Mouse (Mus musculus) mouse trophoblast stem cell (cell line): ENCODE measurements around the gene Sdr42e1.

Experiments
- in situ Hi-C, 2 experiments: fragments of 300-500 bp; cut with MseI, MboI; formaldehyde crosslinking; loops; 2 replicates in 1 of 2; 3 replicates in 1 of 2; pipeline ENCODE4 v1.15.1; 2025

The Sdr42e1 gene

DNA sequence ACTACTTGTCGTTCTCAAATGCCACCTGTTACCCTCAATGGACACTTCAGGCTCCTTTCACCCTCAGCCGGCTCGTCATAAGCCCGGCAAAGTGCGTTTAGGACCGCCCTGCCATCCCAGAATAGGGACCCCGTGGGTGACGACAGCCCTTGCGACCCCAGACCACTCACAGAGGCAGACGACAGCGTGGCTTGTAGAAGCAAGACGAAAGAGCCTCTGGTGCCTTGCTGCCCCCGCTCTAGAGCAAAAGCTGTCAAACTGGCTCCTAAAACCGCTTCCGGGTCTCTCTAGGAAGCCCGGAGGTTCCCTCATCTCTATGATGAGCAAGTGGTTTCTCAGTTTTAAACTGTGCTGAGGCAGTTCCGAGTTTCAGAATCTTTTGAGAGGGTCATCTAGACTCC, at the start of gene Sdr42e1:
TSS of gene Sdr42e1 (minus strand) at position 260 of the 401 bp plus-strand sequence.
- in situ Hi-C loops = no loop called here

DNA sequence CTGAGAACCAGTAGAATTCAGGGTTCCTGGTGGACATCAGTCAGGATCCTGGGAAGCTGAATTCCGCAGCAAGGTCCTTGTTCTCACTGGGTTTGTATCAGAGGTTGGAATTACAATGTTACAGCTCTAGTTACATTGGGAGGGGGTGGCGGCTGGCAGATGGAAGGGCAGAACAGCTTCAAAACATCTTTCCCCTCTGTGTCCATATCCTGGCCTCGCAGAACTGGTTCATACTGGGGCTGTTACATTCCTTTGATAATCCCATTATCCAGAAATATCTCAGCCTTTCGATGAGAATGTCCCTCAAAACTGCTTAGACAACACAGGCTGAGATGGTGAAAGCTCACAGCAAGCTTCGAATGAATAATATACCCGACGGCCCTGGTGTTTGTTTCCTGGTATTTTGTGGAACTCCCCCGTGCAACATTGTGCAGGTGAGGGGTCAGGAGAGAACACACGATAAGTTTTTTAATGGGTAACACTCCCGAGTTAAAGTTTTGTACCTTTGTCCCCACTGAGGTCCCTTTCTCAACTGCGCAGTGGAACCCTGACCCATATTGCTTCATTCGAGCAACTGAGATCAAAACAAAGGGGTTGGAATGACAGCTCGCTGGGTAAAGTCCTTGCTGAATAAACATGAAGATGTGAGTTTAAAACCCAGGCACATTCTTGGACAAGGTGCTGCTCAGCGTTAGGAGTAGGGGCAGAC, 44.8 kb upstream of the Sdr42e1 start:
- in situ Hi-C loops = no loop called here

DNA sequence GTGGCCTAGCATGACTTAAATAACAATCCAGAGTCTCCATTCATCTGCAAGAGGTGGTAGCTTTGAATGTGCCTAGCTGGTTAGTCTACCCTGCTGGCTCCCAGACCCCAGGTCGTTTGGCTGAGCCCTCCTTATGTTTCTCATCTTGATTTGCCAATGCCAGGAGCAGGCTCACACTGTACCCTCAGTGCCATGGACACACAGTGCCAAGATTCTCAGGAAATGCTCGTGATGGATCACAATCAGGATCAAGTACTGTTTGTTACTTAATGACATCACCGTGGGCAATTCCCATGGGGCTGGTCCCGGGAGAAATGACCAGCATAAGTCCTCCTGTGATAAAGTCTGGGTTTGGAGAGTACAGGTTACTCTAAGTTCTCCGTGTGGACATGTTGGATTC, 42.4 kb upstream of the Sdr42e1 start:
- in situ Hi-C loops = no loop called here

DNA sequence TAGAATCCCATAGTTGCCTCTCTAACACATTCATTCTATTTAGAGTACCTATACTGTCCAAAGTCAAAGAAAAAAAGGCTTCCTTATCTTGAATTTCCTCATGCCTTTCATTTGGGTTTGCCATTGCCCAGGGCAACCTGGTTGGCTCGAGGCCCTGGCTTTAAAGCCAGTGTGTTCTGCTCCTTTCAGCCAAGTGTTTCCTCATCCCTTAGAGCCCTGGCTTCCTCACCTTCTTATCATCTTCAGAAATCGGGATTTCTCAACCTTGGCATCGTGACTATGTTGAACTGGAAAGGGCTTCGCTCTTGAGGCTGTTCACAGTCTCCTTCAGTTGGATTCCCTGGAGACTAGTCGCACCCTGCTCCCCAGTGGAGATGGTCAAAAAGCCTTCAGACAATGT, 41.1 kb upstream of the Sdr42e1 start:
- in situ Hi-C loops = no loop called here

DNA sequence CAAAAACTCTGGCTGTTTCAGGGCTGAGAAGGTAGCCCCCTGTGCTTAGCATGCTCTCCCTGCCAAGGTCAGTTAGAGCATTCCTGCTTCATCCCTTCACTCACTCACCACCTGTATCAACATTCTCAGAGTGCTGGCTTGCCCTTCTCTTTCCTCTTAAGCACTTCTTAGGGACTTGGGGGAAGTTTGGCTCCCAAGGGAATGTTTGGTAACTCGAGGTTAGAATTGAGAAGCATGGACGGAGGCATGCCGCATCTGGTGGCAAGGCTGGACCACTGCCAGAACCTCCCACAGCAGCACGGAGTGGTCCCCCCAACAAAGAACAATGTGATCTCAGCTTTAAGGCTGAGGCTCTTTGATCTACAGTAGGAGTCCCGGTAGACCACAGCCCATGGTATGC, 38.7 kb upstream of the Sdr42e1 start:
- in situ Hi-C loops = no loop called here

DNA sequence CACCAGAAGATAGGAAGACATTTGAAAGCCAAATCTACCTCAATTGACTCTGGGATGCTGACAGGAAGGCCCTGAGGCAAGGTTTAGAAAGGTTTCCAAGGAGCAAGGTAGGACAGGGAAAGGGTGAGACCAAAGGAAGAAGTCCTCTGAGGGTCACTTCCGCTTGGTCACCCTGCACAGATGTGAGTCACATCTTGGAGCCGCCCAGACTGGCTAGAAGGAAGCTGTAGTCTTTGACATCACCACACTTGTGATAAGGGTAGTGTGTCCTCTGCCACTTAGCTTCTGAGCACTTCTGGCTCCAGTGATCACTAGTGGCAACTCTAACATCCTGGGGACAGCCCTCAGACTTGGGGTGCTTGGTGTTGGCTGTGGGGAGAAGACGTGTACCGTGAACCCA, 32.7 kb upstream of the Sdr42e1 start:
- in situ Hi-C loops = no loop called here

DNA sequence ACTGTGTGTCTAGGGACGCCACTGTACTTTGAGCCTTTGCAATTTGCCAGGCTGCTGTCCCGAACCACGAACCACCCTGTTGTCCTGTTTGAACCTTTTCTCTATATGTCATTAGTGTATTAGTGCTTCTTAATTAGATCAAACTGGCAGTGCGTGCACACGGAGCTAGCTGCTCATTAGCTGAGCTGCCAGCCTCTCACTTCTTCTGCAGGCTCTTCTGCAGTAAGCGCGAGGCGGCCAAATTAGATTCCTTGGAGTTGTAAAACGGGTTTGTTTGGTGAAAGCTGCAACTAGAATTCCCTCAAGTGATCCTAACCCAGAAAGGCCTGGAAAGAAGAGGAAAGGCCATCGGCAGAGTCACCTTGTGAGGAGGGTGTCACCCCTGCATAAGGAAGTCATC, 29.2 kb upstream of the Sdr42e1 start:
- in situ Hi-C loops = no loop called here

DNA sequence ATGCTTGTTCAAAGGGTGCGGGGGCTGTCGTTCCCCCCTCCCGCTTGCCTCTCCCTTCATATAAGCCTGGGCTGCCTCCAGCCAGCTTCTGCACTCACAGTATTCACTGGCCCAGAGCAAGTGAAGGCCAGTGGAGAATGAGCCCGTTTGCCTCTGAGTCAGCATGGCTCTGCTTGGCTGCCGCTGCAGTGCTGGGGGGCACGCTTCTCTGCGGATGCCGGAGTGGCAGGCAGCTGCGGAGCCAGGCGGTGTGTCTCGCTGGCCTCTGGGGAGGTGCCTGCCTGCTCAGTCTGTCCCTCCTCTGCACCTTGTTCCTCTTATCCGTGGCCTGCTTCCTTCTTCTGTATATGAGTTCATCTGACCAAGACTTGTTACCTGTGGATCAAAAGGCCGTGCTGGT, 28.4 kb upstream of the Sdr42e1 start, which contains the start of gene Hsd17b2:
TSS of gene Hsd17b2 (plus strand) at position 46 of the 400 bp plus-strand sequence.
- in situ Hi-C loops = no loop called here

DNA sequence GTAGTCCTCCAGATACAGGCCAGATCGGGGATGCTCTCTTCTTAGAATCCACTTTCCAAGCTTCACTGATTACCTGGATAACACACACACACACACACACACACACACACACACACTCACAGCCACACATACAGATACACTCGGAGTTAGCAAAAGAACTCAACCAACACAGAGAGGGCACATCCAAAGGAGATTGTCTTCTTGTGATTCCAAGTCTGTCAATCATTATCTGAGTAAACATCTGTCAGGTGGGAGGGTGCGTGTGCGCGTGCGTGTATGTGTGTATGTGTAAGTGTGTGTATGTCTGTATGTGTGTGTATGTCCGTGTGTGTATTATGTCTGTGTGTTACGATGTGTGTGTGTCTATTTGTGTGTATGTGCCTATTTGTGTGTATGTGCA, 27.8 kb upstream of the Sdr42e1 start:
- in situ Hi-C loops = no loop called here

DNA sequence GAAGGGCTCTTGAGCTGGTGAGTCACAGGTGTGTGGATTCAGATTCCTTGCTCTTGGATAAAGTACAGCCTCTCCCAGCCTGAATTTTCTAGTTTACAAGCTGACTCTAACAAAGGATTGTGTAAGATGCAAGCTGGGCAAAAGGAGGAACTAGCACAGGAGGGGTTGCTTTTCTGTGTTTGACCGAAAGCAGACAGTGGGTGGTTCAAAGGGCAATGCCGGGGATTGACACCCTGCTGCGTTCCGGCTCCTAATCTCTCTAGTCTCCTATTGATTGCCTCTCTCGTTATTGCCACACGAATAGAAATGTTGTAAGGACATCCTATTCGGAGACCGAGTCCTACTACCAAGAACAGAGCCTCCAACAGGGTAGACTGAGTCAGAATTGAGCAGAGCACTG, 27.2 kb upstream of the Sdr42e1 start:
- in situ Hi-C loops = no loop called here

DNA sequence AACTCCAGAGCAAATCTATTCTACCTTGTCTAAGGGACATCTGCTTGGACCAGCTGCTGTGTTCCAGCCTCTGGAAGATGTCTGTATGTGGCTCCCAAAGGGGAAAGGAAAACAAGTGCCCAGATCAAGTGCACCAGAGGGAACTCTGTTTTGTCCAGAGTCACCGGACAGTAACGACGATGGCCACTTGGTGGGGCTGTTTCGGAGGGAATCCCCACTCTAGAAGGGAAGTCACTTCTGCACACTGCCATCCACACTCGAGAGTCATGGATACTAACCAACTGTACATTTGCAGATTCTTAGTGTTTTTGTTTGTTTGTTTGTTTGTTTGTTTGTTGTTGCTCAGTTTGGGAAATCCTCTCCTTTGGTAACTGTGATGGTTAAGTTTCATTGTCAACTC, 23.8 kb upstream of the Sdr42e1 start:
- in situ Hi-C loops = no loop called here

DNA sequence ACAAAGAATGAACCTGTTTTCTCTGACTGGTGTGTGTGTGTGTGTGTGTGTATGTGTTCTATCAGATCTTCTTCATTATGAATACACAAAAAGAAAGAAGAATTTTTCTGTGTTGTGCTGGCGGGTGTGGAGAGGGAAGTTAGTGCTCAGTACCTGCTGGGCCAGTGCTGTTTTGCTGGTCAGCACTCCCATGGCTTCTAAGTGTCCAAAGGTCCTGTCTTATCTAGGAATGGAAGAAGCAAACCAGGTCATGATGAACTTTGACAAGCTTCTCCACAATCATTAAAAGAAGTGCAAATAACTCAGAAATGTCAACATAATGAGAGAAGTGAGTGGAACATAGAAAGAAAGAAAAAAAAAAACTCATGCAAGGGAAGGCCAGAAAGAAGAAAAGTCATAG, 22.1 kb upstream of the Sdr42e1 start:
- in situ Hi-C loops = no loop called here

DNA sequence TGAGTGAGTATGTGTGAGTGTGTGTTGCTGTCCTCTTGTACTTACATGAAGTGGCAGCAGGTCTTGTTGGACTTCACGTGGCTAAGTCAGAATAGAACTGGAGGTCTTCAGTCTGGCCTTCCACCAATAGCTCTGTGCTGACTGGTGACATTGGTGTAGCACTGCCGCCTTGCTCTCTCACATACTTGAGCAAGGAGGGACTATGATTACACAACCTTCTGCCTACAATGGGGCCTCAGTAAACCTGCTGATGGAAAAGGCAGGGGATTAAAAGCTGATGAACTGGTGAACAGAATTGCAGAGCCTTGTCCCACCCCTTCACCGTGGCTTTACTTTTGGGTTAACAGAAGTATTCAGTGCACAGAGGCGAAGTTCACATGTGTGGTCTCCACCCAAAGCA, 18.6 kb upstream of the Sdr42e1 start:
- in situ Hi-C loops = no loop called here

DNA sequence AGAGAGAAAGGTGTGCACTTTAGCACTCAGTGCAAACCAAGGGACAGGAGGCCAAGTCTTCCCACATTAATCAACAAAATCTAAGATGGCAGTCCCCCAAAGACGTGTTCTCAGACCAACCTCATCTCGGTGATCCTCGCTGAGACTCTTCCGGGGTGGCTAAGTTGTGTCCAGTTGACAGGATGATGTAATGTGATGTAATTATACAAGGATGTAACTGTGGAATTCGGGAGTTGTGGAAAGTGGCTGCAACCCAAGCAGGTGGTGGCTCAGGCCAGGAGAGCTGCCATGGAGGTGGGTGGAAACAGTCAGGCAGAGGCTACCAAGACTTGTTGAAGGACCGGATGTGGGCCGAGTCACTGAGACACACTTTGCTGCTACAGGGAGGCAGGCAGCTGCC, 14.4 kb upstream of the Sdr42e1 start:
- in situ Hi-C loops = no loop called here

DNA sequence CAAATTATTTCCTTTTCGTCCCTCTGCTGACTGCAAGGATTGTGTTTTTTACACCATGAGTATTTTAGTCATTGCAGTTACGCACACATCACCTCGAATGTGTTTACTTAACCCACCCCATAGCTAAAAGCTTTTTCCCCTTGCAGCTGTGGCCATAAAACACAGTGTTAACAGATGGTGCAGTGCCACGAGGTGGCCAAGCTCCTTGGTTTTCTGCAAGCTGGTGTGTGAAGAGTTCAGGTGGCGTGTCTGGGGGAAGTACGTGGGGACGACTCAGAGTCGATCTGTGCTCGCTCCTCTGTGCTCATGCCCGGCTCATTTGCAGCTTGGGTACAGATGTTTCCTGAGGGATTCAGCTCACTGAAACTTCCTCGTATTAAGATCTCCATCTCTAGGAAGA, 11.0 kb upstream of the Sdr42e1 start:
- in situ Hi-C loops = no loop called here

DNA sequence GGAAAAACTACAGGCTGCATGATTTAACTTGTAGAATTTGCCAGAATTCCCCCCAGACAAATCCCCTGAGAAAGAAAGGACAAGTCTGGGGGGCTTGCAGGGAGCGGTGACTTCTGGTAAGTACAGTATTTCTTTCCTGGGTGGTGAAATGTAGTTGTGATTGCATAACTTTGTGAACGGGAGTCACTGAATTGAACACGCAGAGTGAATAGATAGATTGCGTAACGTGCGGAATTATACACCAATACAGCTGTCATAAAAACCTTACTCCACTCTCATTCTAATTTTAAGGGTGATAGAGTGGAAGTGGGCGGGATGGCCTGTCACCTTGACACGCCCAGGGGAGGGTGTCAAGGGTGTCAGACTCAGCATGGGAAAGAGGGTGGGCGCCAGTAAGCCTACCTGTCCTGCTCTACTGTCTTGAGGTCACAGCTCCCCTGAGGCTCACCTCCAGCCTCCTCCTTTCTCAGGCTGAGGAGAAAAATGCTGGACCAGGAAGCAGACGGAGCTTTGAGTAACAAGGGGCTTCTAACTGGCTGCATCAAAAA, 10.5 kb upstream of the Sdr42e1 start:
- in situ Hi-C loops = no loop called here

DNA sequence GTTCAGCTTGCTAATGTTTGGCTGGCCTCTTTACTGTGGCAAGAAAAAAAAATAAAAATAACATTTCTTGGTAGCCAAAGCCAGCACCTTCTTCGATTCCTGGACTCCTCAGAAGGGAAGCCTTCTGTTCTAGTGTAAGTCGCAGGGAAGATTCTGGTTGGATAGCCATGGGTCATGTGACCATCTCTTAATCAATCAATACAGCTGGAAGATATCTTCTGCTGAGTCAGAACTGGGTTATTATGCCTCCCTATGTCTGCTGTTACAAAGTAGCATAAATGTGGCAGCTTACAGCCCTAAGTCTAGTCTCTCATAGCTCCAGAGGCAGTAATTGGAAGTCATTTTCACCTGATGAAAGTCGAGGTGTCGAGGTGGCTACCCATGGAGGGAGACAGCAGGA, 5.2 kb upstream of the Sdr42e1 start:
- in situ Hi-C loops = no loop called here

DNA sequence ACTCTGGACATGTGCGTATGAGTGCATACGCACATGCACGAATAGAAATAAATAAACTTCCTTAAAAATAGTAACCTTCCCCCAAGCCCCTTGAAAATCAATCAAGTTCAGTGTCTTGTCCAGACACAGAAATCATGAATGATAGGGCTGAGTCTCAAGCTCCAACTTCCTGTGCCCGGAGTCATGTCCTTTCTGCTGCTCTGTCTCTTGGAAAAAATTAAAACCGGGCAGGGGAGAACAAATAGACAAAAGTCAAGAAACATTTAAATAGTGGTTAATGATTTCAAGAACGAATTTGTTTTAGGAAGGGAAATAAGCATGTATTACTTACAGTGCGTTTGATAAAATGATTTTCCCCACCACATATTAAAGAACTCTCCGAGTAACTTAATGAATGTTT, 3.5 kb upstream of the Sdr42e1 start:
- in situ Hi-C loops = no loop called here

DNA sequence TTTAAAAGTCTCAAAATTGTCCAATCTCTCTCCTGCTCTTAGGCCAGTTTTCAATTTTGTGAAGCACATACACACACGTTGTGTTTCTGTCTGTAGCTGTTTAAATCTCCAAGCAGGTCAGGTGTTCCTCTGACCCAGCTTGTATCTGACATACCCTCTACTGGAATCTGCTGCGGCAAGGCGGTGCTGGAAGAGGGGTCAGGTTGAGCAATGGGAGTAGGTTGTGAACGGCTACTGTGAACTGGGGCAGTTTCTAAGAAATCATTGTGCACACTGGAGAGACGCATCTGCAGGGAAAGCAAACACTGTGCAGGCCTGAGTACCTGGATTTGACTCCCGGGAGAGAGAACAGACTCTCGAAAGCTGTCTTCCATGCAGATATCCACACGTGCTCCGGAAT, 3.0 kb upstream of the Sdr42e1 start:
- in situ Hi-C loops = no loop called here

DNA sequence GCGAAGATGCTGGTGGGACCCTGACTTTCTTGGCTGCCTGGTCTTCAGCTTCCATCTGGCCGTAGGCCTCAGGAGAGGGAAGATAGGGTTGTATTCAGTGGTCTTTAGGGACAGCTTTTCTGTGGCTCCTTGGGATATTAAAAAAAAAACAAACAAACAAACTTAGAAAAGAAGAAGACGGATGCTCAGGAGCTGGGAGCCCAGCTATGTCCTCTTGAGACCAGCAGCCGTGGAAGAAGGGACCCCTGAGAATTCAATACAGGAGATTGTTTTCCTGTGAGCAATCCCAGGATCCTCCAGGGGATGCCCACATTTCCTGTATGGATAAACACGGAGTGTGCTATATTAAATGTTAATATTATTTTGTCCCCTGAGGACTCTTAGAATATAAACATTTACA, 1.7 kb upstream of the Sdr42e1 start:
- in situ Hi-C loops = no loop called here

DNA sequence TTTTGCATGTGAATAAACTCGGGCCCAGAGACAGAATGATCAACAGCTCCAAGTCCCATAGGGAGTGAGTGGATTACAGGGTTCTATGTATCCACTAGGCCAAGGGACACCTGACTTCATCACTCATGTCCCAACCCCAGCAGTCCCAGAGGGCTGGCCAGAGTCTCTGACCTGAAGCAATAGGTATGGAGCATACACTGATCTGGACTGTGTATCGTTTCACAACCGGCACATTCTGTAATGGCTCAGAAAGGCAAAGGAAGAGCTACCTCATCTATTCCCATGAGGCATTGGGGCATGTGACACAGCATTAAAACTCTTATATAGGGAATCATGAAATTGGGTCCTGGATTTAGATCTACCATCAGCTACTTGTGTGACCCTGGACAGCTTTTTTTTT, 931 bp downstream of the Sdr42e1 start:
- in situ Hi-C loops = no loop called here

DNA sequence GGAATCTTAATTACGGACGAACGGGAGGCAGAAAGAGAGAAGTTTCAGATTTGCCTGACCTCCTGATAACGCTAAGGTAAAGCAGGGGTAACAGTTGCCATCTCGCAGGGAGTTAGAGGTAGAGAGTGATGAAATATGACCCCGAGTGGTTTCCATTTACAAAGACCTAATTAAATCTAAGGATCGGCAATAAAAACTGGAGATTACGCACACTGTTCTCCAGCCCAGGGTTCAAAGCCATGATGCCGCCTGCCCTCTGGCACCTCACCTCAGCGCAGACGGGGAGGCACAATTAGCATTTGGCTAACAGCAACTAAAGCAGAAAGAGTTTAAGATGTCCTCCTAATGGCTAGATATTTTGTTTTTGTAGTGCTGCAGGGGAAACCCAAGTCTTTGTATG, 3.0 kb downstream of the Sdr42e1 start:
- in situ Hi-C loops = no loop called here

DNA sequence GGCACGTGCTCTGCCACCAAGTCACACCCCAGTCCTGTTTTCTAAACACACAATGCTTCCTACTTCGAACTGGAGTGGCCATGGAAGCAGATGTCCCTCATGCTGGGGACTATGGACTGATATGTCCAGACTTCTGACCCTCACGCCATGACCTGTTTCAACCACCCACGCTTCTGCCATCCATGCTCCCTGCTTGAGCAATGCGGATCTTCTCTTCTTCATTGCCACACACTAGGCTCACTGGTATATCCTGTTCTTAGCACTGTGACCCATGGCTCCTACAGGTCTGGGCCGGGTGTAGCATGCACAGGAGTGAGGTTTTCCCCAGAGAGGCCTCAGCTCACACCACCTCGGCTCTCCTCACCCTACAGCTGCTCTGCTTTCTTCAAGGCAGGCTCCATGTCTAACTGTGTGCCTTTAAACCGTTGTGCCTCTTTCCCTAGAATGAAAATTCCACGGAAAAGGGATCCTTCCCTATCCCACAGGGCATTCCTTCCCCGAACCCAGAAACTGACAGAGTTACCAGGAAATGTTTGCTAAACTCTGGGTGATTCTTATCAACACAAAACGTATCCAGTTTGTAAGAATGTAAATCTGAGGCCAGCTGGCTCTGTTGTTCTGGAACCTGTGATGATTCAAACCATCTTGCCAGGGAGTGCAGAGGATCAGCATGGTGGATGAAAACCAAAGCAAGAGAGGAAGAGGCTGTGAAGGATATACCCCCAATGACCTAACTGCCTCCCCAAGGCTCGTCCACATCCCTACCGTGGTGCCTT, 6.0 kb downstream of the Sdr42e1 start:
- in situ Hi-C loops = no loop called here
